Mouse (Mus musculus) left cerebral cortex, adult 2 months (tissue): ENCODE measurements at regions not wholly inside any gene's neighbourhood (a gene's known extent, or its start where the extent isn't known, plus 50 kb on each side); places are given as distances from the start of the nearest gene placed in this dataset.

Experiments used
- DNase-seq, 2 experiments: peaks; one replicate each; pipeline ENCODE4 v3.0.0; 2021 to 2022; ENCODE audit warnings: low spot score in 2 of 2, mixed read lengths in 1 of 2; ENCODE audit errors: extremely low spot score in 1 of 2
- H3K27ac ChIP-seq: fragments of 200-600 bp; 2 replicates; pipeline ENCODE4 v1.8.1; 2022
- H3K4me3 ChIP-seq: fragments of 200-600 bp; 2 replicates; pipeline ENCODE4 v1.8.1; 2022
- CTCF ChIP-seq: fragments of 200-600 bp; IDR thresholded peaks from 2 replicates; pipeline ENCODE4 v1.8.1; 2022; ENCODE audit warnings: antibody characterized with exemption, mild to moderate bottlenecking, moderate library complexity
- intact Hi-C: fragments of 180-260 bp; cut with DNase I; formaldehyde crosslinking; loops from one replicate; pipeline ENCODE4 v1.15.1; 2025

DNA sequence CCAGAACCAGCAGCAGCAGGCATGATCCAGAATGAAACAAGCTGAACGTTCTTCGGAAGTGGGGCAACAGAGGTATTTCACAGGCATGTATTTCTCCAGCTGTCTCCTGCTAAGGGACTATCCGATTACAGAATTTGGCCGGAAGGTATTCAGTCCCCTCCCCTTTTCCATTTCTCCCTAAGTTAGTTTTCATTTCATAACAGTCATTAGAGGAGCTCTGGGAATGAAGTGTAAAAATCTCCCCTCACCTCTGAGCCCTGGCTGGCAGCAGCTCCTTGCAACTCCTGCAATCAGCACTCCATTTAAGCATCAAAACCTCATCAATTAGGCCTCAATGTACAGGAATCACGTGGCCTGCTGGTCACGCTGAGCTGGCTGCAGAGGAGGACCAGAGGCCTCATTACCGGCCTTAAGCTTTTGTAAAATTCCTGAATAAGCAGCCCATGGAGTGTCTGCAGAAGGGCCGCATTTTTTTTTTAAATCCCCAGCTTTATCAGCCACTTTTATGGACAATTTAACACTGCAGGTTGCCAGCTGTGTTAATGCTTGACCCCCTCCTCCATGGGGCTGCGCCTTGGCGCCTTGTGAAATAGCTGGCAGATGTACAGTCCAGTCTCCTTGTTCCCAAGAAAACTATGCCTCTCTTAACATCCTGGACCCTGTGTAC lies 456.1 kb upstream of the Kirrel3 start:
- intact Hi-C loops = no loop called here
- no peak overlapping the region for H3K4me3 ChIP-seq
- no peak for TF ChIP-seq CTCF
- no peak overlapping the region for H3K27ac ChIP-seq
- DNase-seq = no peak

DNA sequence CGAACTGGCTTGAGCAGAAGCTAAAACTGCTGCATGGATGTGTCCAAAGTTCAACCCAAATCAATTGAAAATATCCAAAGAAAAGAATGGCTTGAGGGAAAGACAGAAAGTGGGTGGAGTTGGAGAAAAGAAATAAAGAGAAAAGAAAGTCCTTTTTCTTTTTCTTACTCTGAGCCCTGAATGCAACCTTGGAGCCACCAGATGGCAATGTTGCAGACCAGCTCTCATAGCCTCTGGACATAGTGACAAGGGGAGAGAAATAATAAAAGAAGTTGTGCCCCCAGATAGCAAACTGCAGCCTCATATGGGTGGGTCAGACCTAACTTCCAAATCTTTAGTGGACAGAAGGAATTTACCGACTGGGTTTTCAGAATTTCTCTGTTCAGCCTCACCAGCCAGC lies 431.3 kb upstream of the Kirrel3 start:
- TF ChIP-seq CTCF = peak; percentile 64
- intact Hi-C loops = loop anchor here (2.0 to 10.0 kb wide), 5 partner anchors 338 to 963 kb away; partner anchors contain the start of gene Kirrel3
- DNase-seq = peak in 1 of 2 experiments; percentile 21
- H3K27ac ChIP-seq = no peak overlapping the region
- no peak overlapping the region for H3K4me3 ChIP-seq
